ENCODE assay signal across 9 mouse cellular contexts in the genomic region with DNA sequence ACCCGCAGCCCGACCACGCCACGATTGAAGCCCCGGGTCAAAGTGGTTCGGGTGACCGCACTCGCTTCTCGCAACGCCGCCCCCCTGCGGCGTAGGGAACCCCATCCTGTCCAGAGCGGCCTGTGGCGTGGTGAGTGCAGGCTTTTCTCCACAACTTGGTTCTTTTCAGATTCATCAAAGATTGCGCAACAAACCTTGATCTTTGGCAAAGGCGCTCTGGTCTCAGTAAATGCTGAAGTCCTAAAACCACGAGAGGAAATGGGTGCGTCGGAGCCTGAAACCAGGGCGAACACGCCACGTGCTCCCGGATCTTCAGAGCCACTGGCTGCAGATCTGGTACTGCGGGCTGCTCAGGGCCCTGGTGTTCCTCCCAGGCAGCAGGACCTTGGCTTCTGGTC. TPM values are rescaled to one million over a fixed set of nuclear protein-coding genes. Genes with fewer than 3 reads are reported as not detected.
A peak's percentile ranks its signal among the peaks of the same experiment; 100 is the strongest.
DNase-seq lines count a peak whose midpoint lies in the region; ATAC-seq lines count a peak whose summit lies in the region.
"Had no signal": no experiment of that assay in that cellular context is flagged by ENCODE, and none has a peak within 500 bp of the region (broad histone marks: within the 10 kb centered on the region; RNA-seq: fewer than 3 reads in every experiment).

No protein-coding gene starts in this region.

- peak; percentile 36 to 56 for DNase-seq in cerebellum, adult 18-20 months
- DNase-seq in cerebellum, adult 9-11 months: no peak
- DNase-seq in R1 (ENCODE audit: low read depth, low spot score): peak; percentile 52
- DNase-seq in kidney, postnatal 10 days: peak; percentile 76
- peak; percentile 81 for DNase-seq in skeletal muscle tissue, adult 2 months (ENCODE audit: low read depth, low spot score)

- 1% methylated on average over 25 of the region's 25 CpGs for WGBS in embryonic facial prominence, embryonic 15.5 days
- WGBS in heart, embryonic 16.5 days: under 1% methylated on average over 25 of the region's 25 CpGs
- 0% methylated on average over 21 of the region's 25 CpGs for WGBS in macrophage (ENCODE audit: missing documents)

- peak overlapping the region; percentile 93 for H3K4me2 ChIP-seq in embryonic facial prominence, embryonic 15.5 days (replicated peaks)
- H3K4me2 ChIP-seq in heart, embryonic 16.5 days (ENCODE audit: low read depth, low read length): peak overlapping the region; percentile 99

- H3K4me3 ChIP-seq in embryonic facial prominence, embryonic 15.5 days (replicated peaks): peak overlapping the region; percentile 56
- peak overlapping the region; percentile 83 for H3K4me3 ChIP-seq in heart, embryonic 16.5 days (ENCODE audit: low read length)
- H3K4me3 ChIP-seq in macrophage (ENCODE audit: inconsistent target): peak overlapping the region; percentile 14; the same call in 1 of the 2 replicates

- H3K4me1 ChIP-seq in embryonic facial prominence, embryonic 15.5 days: peaks cover 21% of the 10 kb centered on the region
- peaks cover 18% of the 10 kb centered on the region for H3K4me1 ChIP-seq in heart, embryonic 16.5 days (ENCODE audit: control insufficient read depth, insufficient read depth, low read length)

- H3K79me2 ChIP-seq in macrophage (ENCODE audit: inconsistent target): peaks cover 41% of the 10 kb centered on the region

- peak overlapping the region; percentile 31; the same call in 1 of the 2 replicates for H3K9ac ChIP-seq in embryonic facial prominence, embryonic 15.5 days
- H3K9ac ChIP-seq in heart, embryonic 16.5 days (ENCODE audit: low read length): peak overlapping the region; percentile 75

- peaks cover 32% of the 10 kb centered on the region for H3K27me3 ChIP-seq in embryonic facial prominence, embryonic 15.5 days
- no peaks in the 10 kb centered on the region for H3K27me3 ChIP-seq in heart, embryonic 16.5 days (ENCODE audit: control insufficient read depth, insufficient read depth, low read length)

- ATAC-seq in embryonic facial prominence, embryonic 15.5 days (ENCODE audit: insufficient number of reproducible peaks, low FRiP score, low TSS enrichment, low read depth): peak; percentile 49
- peak; percentile 43 for ATAC-seq in heart, embryonic 16.5 days (replicated peaks; ENCODE audit: extremely low read depth, insufficient read depth, low FRiP score)

- no peaks in the 10 kb centered on the region for H3K36me3 ChIP-seq in embryonic facial prominence, embryonic 15.5 days
- H3K36me3 ChIP-seq in heart, embryonic 16.5 days (ENCODE audit: control insufficient read depth, insufficient read depth): no peaks in the 10 kb centered on the region
- H3K36me3 ChIP-seq in macrophage (ENCODE audit: inconsistent target): no peaks in the 10 kb centered on the region
- H3K36me3 ChIP-seq: G1E had no signal

- H3K27ac ChIP-seq in embryonic facial prominence, embryonic 15.5 days (replicated peaks): no peak overlapping the region
- peak overlapping the region; percentile 72; the same call in 1 of the 2 replicates for H3K27ac ChIP-seq in heart, embryonic 16.5 days (ENCODE audit: low read length)
- H3K27ac ChIP-seq in macrophage: peak overlapping the region; percentile 82

- H3K9me3 ChIP-seq in embryonic facial prominence, embryonic 15.5 days (replicated peaks): no peaks in the 10 kb centered on the region
- H3K9me3 ChIP-seq in heart, embryonic 16.5 days (replicated peaks; ENCODE audit: control insufficient read depth, low read length): no peaks in the 10 kb centered on the region
- H3K9me3 ChIP-seq: G1E had no signal

RNA-seq across cellular contexts. Expression of a gene that starts 0.7 kb away (rescaled TPM):
- 21.2 and 25.0 TPM in 2 replicates for polyA plus RNA-seq in embryonic facial prominence, embryonic 15.5 days (2015; fragmentation: Nextera tagmentation; extraction: Ambion mirVana)
- polyA plus RNA-seq in heart, embryonic 16.5 days (2015; fragmentation: Nextera tagmentation; extraction: Ambion mirVana): 104 and 125 TPM in 2 replicates
- total RNA-seq in macrophage (2018; cell fraction: chromatin; rRNA removed): 100 to 1,000 TPM in 1 of 26 experiments, 10 to 100 TPM in 24, 1 to 10 TPM in 1; 8.2 to 103 (median 52.7) TPM
- total RNA-seq in macrophage (2018; cell fraction: cytosol; rRNA removed): 10 to 100 TPM in 22 of 26 experiments, 1 to 10 TPM in 4; 7.2 to 25.8 (median 15.2) TPM
- 10 to 100 TPM in 25 of 26 experiments, 1 to 10 TPM in 1; 8.3 to 83.9 (median 31.0) TPM for total RNA-seq in macrophage (2018; cell fraction: nucleus; rRNA removed)
- 15.5 to 28.2 TPM (median 23.0 TPM) in 3 replicates for polyA plus RNA-seq in macrophage (2018)
- total RNA-seq: G1E had no signal
- polyA plus RNA-seq: G1E had no signal

Comparison
In these comparisons a context has a peak if more than half of its experiments do, and no peak if none do; other contexts are left out.
1. H3K4me3 ChIP-seq: peak in every context shown above with its lines; median percentile 83 in heart, embryonic 16.5 days; 56 in embryonic facial prominence, embryonic 15.5 days; 14 in macrophage.